Mouse (Mus musculus): ENCODE data around the gene Gm3095. TPM values are rescaled to one million over a fixed set of nuclear protein-coding genes. Genes with fewer than 3 reads are reported as not detected.

Gm3095 gene
- 0.48 TPM for polyA plus RNA-seq (2015; fragmentation: Illumina TruSeq; extraction: RNeasy Lipid Tissue Mini Kit (QIAGEN cat#74804); ENCODE audit: low read depth, low replicate concordance)

GRCm38 (mm10) chr14:3963247-3963646 is at the start of gene Gm3095:
Gm3095 (plus strand) TSS chr14:3963547.

GRCm38 (mm10) chr14:3931456-3931855 is 31.9 kb upstream of the Gm3095 start, which contains the start of gene Gm3029:
Gm3029 (plus strand) TSS chr14:3931756.

GRCm38 (mm10) chr14:3998094-3998493 is 34.7 kb downstream of the Gm3095 start, which contains the start of gene Gm3099:
Gm3099 (plus strand) TSS chr14:3998394.

Other genes starting within 250 kb of the Gm3095 start
- not detected for gene Gm3002, start 153.5 kb upstream of the Gm3095 start, polyA plus RNA-seq (2015; fragmentation: Illumina TruSeq; extraction: RNeasy Lipid Tissue Mini Kit (QIAGEN cat#74804); ENCODE audit: low read depth, low replicate concordance)
- gene Gm3033, start 117.3 kb upstream of the Gm3095 start, polyA plus RNA-seq (2015; fragmentation: Illumina TruSeq; extraction: RNeasy Lipid Tissue Mini Kit (QIAGEN cat#74804); ENCODE audit: low read depth, low replicate concordance), result not detected
- not detected for gene Gm2916, start 79.4 kb upstream of the Gm3095 start, polyA plus RNA-seq (2015; fragmentation: Illumina TruSeq; extraction: RNeasy Lipid Tissue Mini Kit (QIAGEN cat#74804); ENCODE audit: low read depth, low replicate concordance)
- not detected for gene Gm3029, start 31.8 kb upstream of the Gm3095 start, polyA plus RNA-seq (2015; fragmentation: Illumina TruSeq; extraction: RNeasy Lipid Tissue Mini Kit (QIAGEN cat#74804); ENCODE audit: low read depth, low replicate concordance)
- gene Gm3099, start 34.8 kb downstream of the Gm3095 start, polyA plus RNA-seq (2015; fragmentation: Illumina TruSeq; extraction: RNeasy Lipid Tissue Mini Kit (QIAGEN cat#74804); ENCODE audit: low read depth, low replicate concordance), result not detected
- 0.34 TPM for gene Gm5796, start 60.4 kb downstream of the Gm3095 start, polyA plus RNA-seq (2015; fragmentation: Illumina TruSeq; extraction: RNeasy Lipid Tissue Mini Kit (QIAGEN cat#74804); ENCODE audit: low read depth, low replicate concordance)
- not detected for gene Gm3115, start 120.6 kb downstream of the Gm3095 start, polyA plus RNA-seq (2015; fragmentation: Illumina TruSeq; extraction: RNeasy Lipid Tissue Mini Kit (QIAGEN cat#74804); ENCODE audit: low read depth, low replicate concordance)
- 1.6 TPM for gene Gm8108, start 147.0 kb downstream of the Gm3095 start, polyA plus RNA-seq (2015; fragmentation: Illumina TruSeq; extraction: RNeasy Lipid Tissue Mini Kit (QIAGEN cat#74804); ENCODE audit: low read depth, low replicate concordance)
- gene Gm3127, start 201.5 kb downstream of the Gm3095 start, polyA plus RNA-seq (2015; fragmentation: Illumina TruSeq; extraction: RNeasy Lipid Tissue Mini Kit (QIAGEN cat#74804); ENCODE audit: low read depth, low replicate concordance), result not detected
- 1.7 TPM for gene Gm2974, start 219.0 kb downstream of the Gm3095 start, polyA plus RNA-seq (2015; fragmentation: Illumina TruSeq; extraction: RNeasy Lipid Tissue Mini Kit (QIAGEN cat#74804); ENCODE audit: low read depth, low replicate concordance)

All from brain, adult 10 weeks (tissue).